Comparison of ENCODE assay signal across 20 mouse cellular contexts in the genomic region with DNA sequence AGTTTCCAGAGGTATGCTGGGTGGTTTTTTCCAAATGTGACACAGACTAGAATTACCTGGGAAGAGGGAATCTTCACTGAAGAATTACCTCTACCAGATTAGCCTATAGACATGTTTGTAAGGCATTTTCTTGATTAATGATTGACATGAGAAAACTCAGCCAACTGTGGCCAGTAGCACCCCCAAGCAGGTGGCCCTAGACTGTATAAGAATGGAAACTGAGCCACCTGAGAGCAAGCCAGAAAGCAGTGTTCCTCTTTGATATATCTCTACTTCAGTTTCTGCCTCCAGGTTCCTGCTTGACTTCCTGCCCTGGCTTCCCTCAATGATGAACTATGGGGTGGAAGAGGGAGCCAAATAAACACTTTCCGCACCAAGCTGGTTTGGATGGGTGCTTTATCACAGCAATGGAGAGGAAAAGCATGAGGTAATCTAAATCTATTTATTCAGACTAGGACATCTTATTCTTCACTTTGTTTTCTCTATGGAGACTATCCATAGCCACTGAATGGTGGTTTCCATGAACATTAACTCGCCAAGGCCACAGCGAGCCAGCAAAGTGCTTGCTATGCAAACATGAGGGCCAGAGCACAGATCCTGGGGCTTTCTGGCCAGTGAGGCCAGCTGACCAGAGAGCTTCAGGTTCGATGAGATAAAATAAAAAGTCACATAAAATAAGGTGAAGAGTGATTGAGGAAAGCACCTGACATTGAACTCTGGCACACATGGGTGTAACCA.
DNase-seq lines count a peak whose midpoint lies in the region; ATAC-seq and TF ChIP-seq lines count a peak whose summit lies in the region.
"Had no signal": no experiment of that assay in that cellular context is flagged by ENCODE, and none has a peak within 500 bp of the region (broad histone marks: within the 10 kb centered on the region; RNA-seq: fewer than 3 reads in every experiment).

No protein-coding gene starts in this region.

- 55% methylated on average over 4 of the region's 4 CpGs for WGBS in kidney, adult 2 months
- 90% methylated on average over 4 of the region's 4 CpGs for WGBS in kidney, embryonic 15.5 days
- 67% methylated on average over 4 of the region's 4 CpGs for WGBS in liver, embryonic 16.5 days (ENCODE audit: insufficient replicate concordance)
- WGBS in midbrain, postnatal 0 days = 94% methylated on average over 4 of the region's 4 CpGs

- no peak overlapping the region for H3K4me3 ChIP-seq in kidney, adult 2 months (ENCODE audit: insufficient read depth, low read depth, low read length)
- no peak overlapping the region for H3K4me3 ChIP-seq in kidney, embryonic 15.5 days (replicated peaks)
- H3K4me3 ChIP-seq in liver, embryonic 16.5 days (ENCODE audit: low read depth, low read length) = no peak overlapping the region
- no peak overlapping the region for H3K4me3 ChIP-seq in midbrain, postnatal 0 days (ENCODE audit: low read depth, low read length)
- H3K4me3 ChIP-seq: embryonic facial prominence, embryonic 10.5 days; forebrain, embryonic 15.5 days; heart, adult 2 months; heart, embryonic 13.5 days; lung, embryonic 15.5 days; megakaryocyte, embryonic 14.5 days; midbrain, embryonic 13.5 days had no signal

- no peaks in the 10 kb centered on the region; the same call in 1 of the 2 replicates for H3K36me3 ChIP-seq in kidney, adult 2 months (ENCODE audit: control insufficient read depth, insufficient read depth, low read length)
- peaks cover 27% of the 10 kb centered on the region for H3K36me3 ChIP-seq in kidney, embryonic 15.5 days
- no peaks in the 10 kb centered on the region for H3K36me3 ChIP-seq in liver, embryonic 16.5 days (ENCODE audit: control insufficient read depth, insufficient read depth)
- H3K36me3 ChIP-seq in midbrain, postnatal 0 days (ENCODE audit: insufficient read depth, low read length) = peaks cover 12% of the 10 kb centered on the region

- TF ChIP-seq CTCF in kidney, adult 2 months (conservative IDR thresholded peaks at IDR 0.05; ENCODE audit: insufficient read depth, insufficient read length, low read depth, low read length) = no peak
- TF ChIP-seq CTCF in midbrain, postnatal 0 days (IDR thresholded peaks at IDR 0.05) = no peak

- no peaks in the 10 kb centered on the region for H3K27me3 ChIP-seq in kidney, adult 2 months (replicated peaks; ENCODE audit: control insufficient read depth, insufficient read depth, low read length)
- H3K27me3 ChIP-seq in kidney, embryonic 15.5 days = no peaks in the 10 kb centered on the region
- no peaks in the 10 kb centered on the region for H3K27me3 ChIP-seq in liver, embryonic 16.5 days (ENCODE audit: control insufficient read depth, insufficient read depth, low read depth, low read length)
- H3K27me3 ChIP-seq in midbrain, postnatal 0 days (ENCODE audit: insufficient read depth, low read length) = no peaks in the 10 kb centered on the region
- H3K27me3 ChIP-seq: forebrain, embryonic 15.5 days; heart, embryonic 13.5 days; lung, embryonic 15.5 days; megakaryocyte, embryonic 14.5 days; midbrain, embryonic 13.5 days had no signal

- no peak for TF ChIP-seq POLR2A in kidney, adult 2 months (IDR thresholded peaks at IDR 0.05; ENCODE audit: low read depth, low read length)

- no peak overlapping the region for H3K9ac ChIP-seq in kidney, embryonic 15.5 days
- H3K9ac ChIP-seq in liver, embryonic 16.5 days (ENCODE audit: low read depth, low read length) = no peak overlapping the region
- H3K9ac ChIP-seq in midbrain, postnatal 0 days (replicated peaks; ENCODE audit: low read length, poor library complexity, severe bottlenecking) = no peak overlapping the region
- H3K9ac ChIP-seq: forebrain, embryonic 15.5 days; heart, embryonic 13.5 days; lung, embryonic 15.5 days; midbrain, embryonic 13.5 days had no signal

- no peak overlapping the region for H3K4me2 ChIP-seq in kidney, embryonic 15.5 days
- H3K4me2 ChIP-seq in liver, embryonic 16.5 days (ENCODE audit: low read depth, low read length) = no peak overlapping the region
- H3K4me2 ChIP-seq in midbrain, postnatal 0 days (ENCODE audit: low read depth, low read length, poor library complexity, severe bottlenecking) = no peak overlapping the region
- H3K4me2 ChIP-seq: forebrain, embryonic 15.5 days; heart, embryonic 13.5 days; lung, embryonic 15.5 days; midbrain, embryonic 13.5 days had no signal

- no peak for ATAC-seq in kidney, embryonic 15.5 days (replicated peaks; ENCODE audit: low FRiP score)
- ATAC-seq in liver, embryonic 16.5 days (ENCODE audit: low read depth) = peak; percentile 76
- no peak for ATAC-seq in midbrain, postnatal 0 days (ENCODE audit: low FRiP score)
- ATAC-seq: forebrain, embryonic 15.5 days; intestine, postnatal 0 days; midbrain, embryonic 13.5 days had no signal

- DNase-seq in kidney, adult 2 months = peak; percentile 66
- peak; percentile 68 for DNase-seq in A20 (ENCODE audit: low read depth, low spot score)
- DNase-seq in kidney, postnatal 14 days = peak; percentile 37
- DNase-seq in midbrain, postnatal 0 days (ENCODE audit: low spot score) = no peak
- DNase-seq in gastrocnemius, postnatal 14 days = no peak
- DNase-seq: cerebellum, adult 11 months; cerebellum, postnatal 10 days; gastrocnemius, postnatal 25 days; heart, adult 2 months; heart, postnatal 14 days; lung, postnatal 36 days had no signal

- no peaks in the 10 kb centered on the region; the same call in 1 of the 2 replicates for H3K4me1 ChIP-seq in kidney, adult 2 months (ENCODE audit: control insufficient read depth, insufficient read depth, low read length)
- H3K4me1 ChIP-seq in kidney, embryonic 15.5 days = 0 out of 2 replicates have a peak, but pooled peaks cover 5% of the 10 kb centered on the region
- no peaks in the 10 kb centered on the region; the same call in 1 of the 2 replicates for H3K4me1 ChIP-seq in liver, embryonic 16.5 days (ENCODE audit: control insufficient read depth, low read depth, low read length)
- H3K4me1 ChIP-seq in midbrain, postnatal 0 days (ENCODE audit: insufficient read depth, low read length) = no peaks in the 10 kb centered on the region
- H3K4me1 ChIP-seq: embryonic facial prominence, embryonic 10.5 days; forebrain, embryonic 15.5 days; lung, embryonic 15.5 days; megakaryocyte, embryonic 14.5 days; midbrain, embryonic 13.5 days had no signal

- no peaks in the 10 kb centered on the region for H3K9me3 ChIP-seq in kidney, embryonic 15.5 days (replicated peaks)
- no peaks in the 10 kb centered on the region for H3K9me3 ChIP-seq in liver, embryonic 16.5 days (replicated peaks; ENCODE audit: control insufficient read depth, low read length)
- no peaks in the 10 kb centered on the region for H3K9me3 ChIP-seq in midbrain, postnatal 0 days (ENCODE audit: low read length)
- H3K9me3 ChIP-seq: embryonic facial prominence, embryonic 10.5 days; forebrain, embryonic 15.5 days; heart, embryonic 13.5 days; lung, embryonic 15.5 days; megakaryocyte, embryonic 14.5 days; midbrain, embryonic 13.5 days had no signal

- intact Hi-C loops in gastrocnemius, postnatal 14 days (cut with DNase I; ENCODE audit: low total_unique reads) = no loop called here

- no peak overlapping the region for H3K27ac ChIP-seq in kidney, adult 2 months (ENCODE audit: insufficient read depth, low read depth, low read length)
- no peak overlapping the region for H3K27ac ChIP-seq in kidney, embryonic 15.5 days
- peak overlapping the region; percentile 66 for H3K27ac ChIP-seq in liver, embryonic 16.5 days (ENCODE audit: low read length)
- H3K27ac ChIP-seq in midbrain, postnatal 0 days (ENCODE audit: low read depth, low read length) = no peak overlapping the region
- H3K27ac ChIP-seq: embryonic facial prominence, embryonic 10.5 days; forebrain, embryonic 15.5 days; heart, adult 2 months; heart, embryonic 13.5 days; lung, embryonic 15.5 days; midbrain, embryonic 13.5 days had no signal

Comparison
In these comparisons a context has a peak if more than half of its experiments do, and no peak if none do; other contexts are left out.
1. DNase-seq: peak in kidney, adult 2 months (single experiment), A20 (single experiment) and kidney, postnatal 14 days (single experiment); none in midbrain, postnatal 0 days (single experiment) and gastrocnemius, postnatal 14 days (single experiment).